Mouse (Mus musculus) spleen, adult 2 months (tissue): ENCODE results near the gene Hist2h2be.

Source experiments
- CTCF ChIP-seq: fragments of 200-500 bp; IDR thresholded peaks from 2 replicates; pipeline ENCODE4 v1.5.1; 2011; ENCODE audit warnings: mild to moderate bottlenecking, inconsistent platforms; ENCODE audit not compliant: insufficient read depth, insufficient read length, insufficient replicate concordance; ENCODE audit errors: extremely low read depth
- POLR2A ChIP-seq: fragments of 200-500 bp; IDR thresholded peaks from 2 replicates; pipeline ENCODE4 v1.6.1; 2011; ENCODE audit warnings: low read depth, low read length, inconsistent platforms

DNA sequence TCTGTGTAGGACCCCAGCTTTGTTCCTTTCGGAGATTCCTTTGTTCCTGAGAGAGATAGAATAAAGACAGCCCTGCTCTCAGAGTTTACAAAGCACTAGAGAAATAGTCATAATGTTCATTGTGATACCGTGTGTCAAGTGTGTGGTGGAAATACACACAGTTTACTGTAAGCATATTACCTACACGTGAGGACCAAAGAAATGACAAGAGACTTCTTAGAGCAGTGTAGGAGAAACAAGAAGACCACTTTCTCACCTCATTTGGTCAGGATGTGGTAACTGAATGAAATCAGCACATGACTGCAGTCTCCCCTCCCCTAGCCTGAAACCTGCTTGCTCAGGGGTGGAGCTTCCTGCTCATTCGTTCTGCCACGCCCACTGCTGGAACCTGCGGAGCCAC is 22.7 kb upstream of the Hist2h2be start:
- TF ChIP-seq CTCF (no peak), POLR2A (peak; percentile 3; the same call in 1 of the 2 replicates)
